Mouse (Mus musculus) MEL (cell line): ENCODE results near the gene Igf1r.

Experiments
- BHLHE40 ChIP-seq: IDR thresholded peaks from 2 replicates; pipeline ENCODE4 v1.6.1; 2012; ENCODE audit warnings: low read depth, mild to moderate bottlenecking, inconsistent platforms, low read length, improper control_type of control experiment, borderline replicate concordance
- CTCF ChIP-seq, 3 experiments: IDR thresholded peaks in 2 of 3; conservative IDR thresholded peaks in 1 of 3; 2 replicates each; pipeline ENCODE4 v1.5.1; 2011 to 2012; ENCODE audit warnings: low read length in 3 of 3, low read depth in 2 of 3, mild to moderate bottlenecking in 2 of 3, improper control_type of control experiment in 1 of 3, inconsistent platforms in 1 of 3, mixed read lengths in 1 of 3, moderate library complexity in 1 of 3; ENCODE audit not compliant: control insufficient read depth in 1 of 3, insufficient read depth in 1 of 3, poor library complexity in 1 of 3, severe bottlenecking in 1 of 3
- EP300 ChIP-seq, 2 experiments: IDR thresholded peaks; 2 replicates each; pipeline ENCODE4 v1.6.1; 2011; ENCODE audit warnings: improper control_type of control experiment in 2 of 2, low read length in 2 of 2, low read depth in 1 of 2, mild to moderate bottlenecking in 1 of 2
- ETS1 ChIP-seq: IDR thresholded peaks from 2 replicates; pipeline ENCODE4 v1.6.1; 2012; ENCODE audit warnings: low read depth, mild to moderate bottlenecking, inconsistent platforms, low read length, improper control_type of control experiment, moderate library complexity
- GATA1 ChIP-seq: IDR thresholded peaks from 2 replicates; pipeline ENCODE4 v1.6.1; 2011; ENCODE audit warnings: low read depth, low read length, improper control_type of control experiment
- JUND ChIP-seq: IDR thresholded peaks from 2 replicates; pipeline ENCODE4 v1.6.1; 2011; ENCODE audit warnings: low read depth, mild to moderate bottlenecking, improper control_type of control experiment, low read length
- MYC ChIP-seq: IDR thresholded peaks from 2 replicates; pipeline ENCODE4 v1.6.1; 2011; ENCODE audit warnings: low read depth, mild to moderate bottlenecking, low read length, improper control_type of control experiment, moderate library complexity
- POLR2A ChIP-seq, 2 experiments: IDR thresholded peaks; 2 replicates each; pipeline ENCODE4 v1.6.1; 2011 to 2012; ENCODE audit warnings: low read length in 2 of 2, mild to moderate bottlenecking in 2 of 2, control low read depth in 1 of 2, improper control_type of control experiment in 1 of 2, low read depth in 1 of 2, moderate library complexity in 1 of 2; ENCODE audit not compliant: control insufficient read depth in 1 of 2, insufficient read depth in 1 of 2, poor library complexity in 1 of 2
- POLR2AphosphoS2 ChIP-seq: IDR thresholded peaks from 2 replicates; pipeline ENCODE4 v1.6.1; 2011; ENCODE audit warnings: low read length, improper control_type of control experiment
- UBTF ChIP-seq: IDR thresholded peaks from 2 replicates; pipeline ENCODE4 v1.6.1; 2012; ENCODE audit warnings: low read depth, mild to moderate bottlenecking, inconsistent platforms, low read length, improper control_type of control experiment, moderate library complexity, borderline replicate concordance; ENCODE audit not compliant: insufficient read depth

DNA sequence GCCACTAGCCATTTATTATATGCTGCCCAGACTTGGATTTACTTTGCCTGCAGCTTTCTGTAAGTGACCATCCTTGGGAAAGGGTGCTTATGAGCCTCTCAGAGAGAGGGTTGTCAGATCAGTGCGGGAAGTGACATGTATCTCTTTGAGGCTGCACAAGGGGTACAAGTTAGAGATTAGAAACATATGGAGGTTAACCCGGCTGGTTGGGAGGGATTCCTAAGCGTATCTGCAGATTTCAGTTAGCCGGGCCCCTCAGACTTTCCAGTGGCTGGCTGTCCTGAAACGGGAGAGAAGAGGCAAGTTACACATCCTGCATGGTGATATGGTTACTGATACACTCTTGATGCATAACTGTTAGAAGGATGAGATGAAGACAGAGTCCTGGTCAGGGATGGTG is 161.7 kb downstream of the Igf1r start:
- TF ChIP-seq POLR2A (IDR thresholded peaks at IDR 0.05; ENCODE audit: control insufficient read depth in 1 of 2, insufficient read depth in 1 of 2, low read depth in 1 of 2, low read length in 2 of 2, poor library complexity in 1 of 2): no peak
- no peak for TF ChIP-seq CTCF (IDR thresholded peaks at IDR 0.05 in 2 of 3, conservative IDR thresholded peaks at IDR 0.05 in 1 of 3; ENCODE audit: control insufficient read depth in 1 of 3, insufficient read depth in 1 of 3, low read depth in 2 of 3, low read length in 3 of 3, poor library complexity in 1 of 3, severe bottlenecking in 1 of 3)
- TF ChIP-seq BHLHE40: no peak
- no peak for TF ChIP-seq EP300 (IDR thresholded peaks at IDR 0.05; ENCODE audit: low read depth in 1 of 2, low read length in 2 of 2)
- no peak for TF ChIP-seq MYC
- TF ChIP-seq GATA1: no peak
- TF ChIP-seq POLR2AphosphoS2: no peak
- TF ChIP-seq ETS1: no peak
- no peak for TF ChIP-seq UBTF
- TF ChIP-seq JUND: no peak
